Mouse (Mus musculus): ENCODE measurements around the gene Gpr26.

Gpr26 gene

DNA sequence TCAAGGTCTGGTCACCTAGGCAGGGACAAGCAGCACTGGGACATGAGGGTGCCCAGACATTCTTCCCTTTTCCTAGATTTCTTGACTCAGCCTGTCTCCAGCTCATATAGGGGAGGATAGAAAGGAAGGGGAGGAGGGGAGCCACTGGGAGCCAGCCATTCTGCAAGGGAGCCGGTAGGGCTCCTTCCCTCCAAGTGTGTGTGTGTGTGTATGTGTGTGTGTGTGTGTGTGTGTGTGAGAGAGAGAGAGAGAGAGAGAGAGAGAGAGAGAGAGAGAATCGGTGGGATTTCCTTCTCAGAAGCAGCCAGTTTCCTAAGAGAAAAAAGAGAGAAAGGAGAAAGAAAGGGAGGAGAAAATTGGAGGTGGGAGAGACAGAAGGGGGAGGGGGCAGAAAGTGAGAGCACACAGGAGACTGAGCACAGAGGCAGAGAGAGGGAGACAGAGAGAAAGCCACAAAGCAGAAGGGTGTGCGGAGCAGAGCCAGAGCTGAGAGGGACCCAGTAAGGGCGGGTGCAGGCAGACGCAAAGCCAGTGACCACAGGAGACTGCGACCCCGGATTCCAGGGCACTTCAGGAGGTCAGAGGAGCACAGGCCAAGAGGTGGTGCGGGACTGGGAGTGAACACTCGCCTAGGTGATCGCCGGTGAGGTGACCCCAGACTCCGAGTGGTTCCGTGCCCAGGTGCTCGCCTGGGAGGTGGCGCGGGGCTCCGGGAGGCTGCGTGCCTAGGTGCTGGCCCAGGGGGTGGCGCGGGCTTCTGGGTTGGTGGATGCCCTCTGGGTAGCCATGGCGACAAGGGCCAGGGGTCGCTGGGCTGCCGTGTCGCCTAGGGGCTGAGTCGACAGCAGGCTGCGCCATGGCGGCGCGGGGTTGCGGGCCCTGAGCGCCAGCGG, at the start of gene Gpr26:
Gene Gpr26 (plus strand): TSS at position 438 of the 893 bp plus-strand sequence.
- no peak for DNase-seq (ENCODE audit: low spot score)

- no peak for DNase-seq (ENCODE audit: low spot score)
These were observed 48.9 kb upstream of the Gpr26 start for GRCm38 (mm10) chr7:131917384-131917783.

DNA sequence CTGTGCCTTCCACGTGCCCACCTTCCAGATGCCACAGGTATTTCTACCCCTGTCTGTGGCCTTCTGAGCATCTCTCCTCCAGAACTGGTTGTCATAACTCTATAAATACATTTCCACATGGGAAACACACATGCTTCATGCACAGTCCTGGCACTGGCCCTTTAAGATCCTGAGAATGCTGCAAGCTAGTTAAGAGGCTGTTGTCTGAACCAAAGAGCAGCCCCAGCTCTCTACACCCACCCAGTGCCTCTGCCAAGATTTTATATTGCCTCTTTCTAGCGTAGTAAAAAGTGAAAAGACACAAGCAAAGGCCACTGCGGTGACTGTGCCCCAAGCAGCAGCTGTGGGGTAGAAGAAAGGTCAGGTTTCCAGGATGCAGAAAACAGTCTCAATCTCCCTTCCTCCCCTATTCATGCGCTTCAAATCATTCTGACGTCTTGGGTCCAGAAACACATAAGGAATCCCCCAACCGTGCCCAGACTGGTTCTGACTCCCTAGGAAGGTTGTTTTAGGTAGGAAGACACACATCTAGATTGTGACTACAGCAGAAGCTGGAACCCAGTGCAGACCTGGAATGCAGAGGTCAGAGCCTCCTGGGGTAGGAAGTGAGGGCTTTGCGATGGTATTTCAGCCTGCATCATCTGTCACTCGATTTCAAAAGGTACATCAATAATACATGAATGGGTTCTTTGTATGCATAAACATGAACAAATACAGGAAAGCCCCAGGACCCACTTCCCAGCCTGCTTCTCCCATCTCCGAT, 38.8 kb upstream of the Gpr26 start:
- DNase-seq (ENCODE audit: low spot score), result no peak

GRCm38 (mm10) chr7:131937611-131938010, 28.6 kb upstream of the Gpr26 start:
- DNase-seq (ENCODE audit: low spot score), result no peak

DNA sequence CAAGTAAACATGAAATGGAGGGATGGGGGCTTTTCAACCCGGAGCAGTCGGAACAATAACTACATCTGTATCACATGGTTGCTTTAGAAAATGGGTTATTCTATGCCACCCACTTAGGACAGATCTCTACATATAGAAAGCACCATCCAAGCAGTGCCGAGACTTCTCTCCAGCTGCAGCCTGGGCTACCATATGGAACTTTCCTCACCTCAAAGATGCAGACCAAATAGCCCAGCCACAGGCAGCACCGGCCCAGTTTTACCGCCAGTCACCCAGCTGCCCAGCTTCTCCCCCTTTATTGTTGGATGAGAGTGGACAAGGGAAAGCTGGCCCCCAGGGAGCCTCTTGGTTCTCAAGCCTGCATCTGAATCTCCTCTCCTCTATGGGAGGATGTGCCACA, 15.1 kb upstream of the Gpr26 start:
- DNase-seq (ENCODE audit: low spot score), result no peak

DNA sequence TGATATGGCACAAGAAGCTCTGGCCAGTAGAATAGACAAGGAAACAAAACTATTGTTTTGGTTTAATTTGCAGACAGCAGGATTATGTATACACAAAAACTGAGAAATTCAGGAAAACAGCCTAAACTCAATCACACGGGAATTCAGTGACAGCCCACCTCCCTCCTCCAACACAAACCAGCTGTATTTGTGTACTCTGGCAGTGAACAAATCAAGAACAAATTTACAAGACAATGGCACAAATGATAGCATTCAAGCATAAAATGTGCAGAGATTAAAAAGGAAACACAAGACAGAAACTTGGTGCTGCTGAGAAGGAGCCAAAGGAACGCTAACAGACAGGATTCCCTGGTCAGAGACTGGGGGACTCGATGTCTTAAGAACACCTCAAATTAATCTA, 12.9 kb upstream of the Gpr26 start:
- no peak for DNase-seq (ENCODE audit: low spot score)

- DNase-seq (ENCODE audit: low spot score), result no peak
These were observed 7.6 kb upstream of the Gpr26 start for GRCm38 (mm10) chr7:131958705-131959104.

DNA sequence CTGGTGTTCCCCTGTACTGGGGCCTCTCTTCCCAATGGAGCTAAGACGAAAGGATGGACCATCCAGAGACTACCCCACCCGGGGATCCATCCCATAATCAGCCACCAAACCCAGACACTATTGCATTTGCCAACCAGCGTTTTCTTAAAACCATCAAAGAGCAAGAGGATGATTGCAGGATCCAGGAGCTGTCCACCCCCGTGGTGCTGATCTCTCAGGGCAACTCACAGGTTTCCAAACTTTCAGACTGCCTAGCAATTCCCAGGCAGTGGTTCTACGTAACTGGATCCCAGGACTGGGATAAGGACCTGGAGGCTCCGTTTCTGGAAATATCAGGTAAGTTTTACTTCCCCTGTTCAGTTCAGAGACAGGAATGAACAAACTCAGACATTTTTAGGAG, 5.7 kb upstream of the Gpr26 start:
- DNase-seq (ENCODE audit: low spot score), result no peak

DNA sequence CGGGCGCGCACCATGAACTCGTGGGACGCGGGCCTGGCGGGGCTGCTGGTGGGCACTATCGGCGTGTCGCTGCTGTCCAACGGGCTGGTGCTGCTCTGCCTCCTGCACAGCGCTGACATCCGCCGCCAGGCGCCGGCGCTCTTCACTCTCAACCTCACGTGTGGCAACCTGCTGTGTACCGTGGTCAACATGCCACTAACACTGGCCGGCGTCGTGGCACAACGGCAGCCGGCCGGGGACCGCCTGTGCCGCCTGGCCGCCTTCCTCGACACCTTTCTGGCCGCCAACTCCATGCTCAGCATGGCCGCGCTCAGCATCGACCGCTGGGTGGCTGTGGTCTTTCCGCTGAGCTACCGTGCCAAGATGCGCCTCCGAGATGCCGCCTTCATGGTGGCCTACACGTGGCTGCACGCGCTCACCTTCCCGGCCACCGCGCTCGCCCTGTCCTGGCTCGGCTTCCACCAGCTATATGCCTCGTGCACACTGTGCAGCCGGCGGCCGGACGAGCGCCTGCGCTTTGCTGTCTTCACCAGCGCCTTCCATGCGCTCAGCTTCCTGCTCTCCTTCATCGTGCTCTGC, 745 bp downstream of the Gpr26 start:
- no peak for DNase-seq (ENCODE audit: low spot score)

GRCm38 (mm10) chr7:131970255-131970654, 4.0 kb downstream of the Gpr26 start:
- DNase-seq (ENCODE audit: low spot score), result no peak

DNA sequence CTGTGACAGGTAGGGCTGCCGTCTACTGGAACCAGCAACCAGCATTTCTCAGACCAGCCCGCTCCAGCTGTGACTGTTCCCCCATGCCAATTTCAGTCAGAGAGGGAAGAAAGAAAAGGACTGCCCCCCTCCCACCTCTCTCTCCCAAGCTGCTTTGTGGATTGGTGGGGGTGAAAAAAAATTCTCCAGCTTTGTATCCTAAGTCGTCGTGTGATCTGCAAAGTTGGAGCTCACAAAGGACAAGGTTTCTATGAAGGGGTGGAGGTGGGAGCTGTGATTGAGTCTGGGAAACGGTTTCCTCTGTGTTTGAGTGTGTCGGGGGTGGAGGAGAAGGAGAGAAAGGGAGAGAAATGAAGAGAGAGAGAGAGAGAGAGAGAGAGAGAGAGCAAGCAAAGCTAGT, 9.6 kb downstream of the Gpr26 start:
- DNase-seq (ENCODE audit: low spot score), result no peak

DNA sequence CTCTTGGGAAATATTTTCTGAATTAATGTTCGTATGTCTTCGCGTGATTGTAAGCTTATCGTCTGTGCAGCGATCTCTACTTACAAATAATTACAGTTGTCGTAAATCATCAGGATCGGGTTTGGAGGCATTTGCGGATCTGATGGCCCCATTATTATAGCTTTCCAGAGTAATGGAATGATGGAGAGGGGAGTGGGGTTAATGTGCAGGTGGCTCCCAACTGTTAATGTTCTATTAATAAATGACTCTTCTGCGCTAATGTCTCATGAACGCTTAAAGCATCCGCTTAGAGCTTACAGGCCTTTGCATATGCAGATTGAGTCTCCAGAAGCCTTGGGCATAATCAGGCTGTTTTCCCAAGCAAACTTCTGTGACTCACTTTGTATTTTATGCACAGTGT, 12.3 kb downstream of the Gpr26 start:
- no peak for DNase-seq (ENCODE audit: low spot score)

DNA sequence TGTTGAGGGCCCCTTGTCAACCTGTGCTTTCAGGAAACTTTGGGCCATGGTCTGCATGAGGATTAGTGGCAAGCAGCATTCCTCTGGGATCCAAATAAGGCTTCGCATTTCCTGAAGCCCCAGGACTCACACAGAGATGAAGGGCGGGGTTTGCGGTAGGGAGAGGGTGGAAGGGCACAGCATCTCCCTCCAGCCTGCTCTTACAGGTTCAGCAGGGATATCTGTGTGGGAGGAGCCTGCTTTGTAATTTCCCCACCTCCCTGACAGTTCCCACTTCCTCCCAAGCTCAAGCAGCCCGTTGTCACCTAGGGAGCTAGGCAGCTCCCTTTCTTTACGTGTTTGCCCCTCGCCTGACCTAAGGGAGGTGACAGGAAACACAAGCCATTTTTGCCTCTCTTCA, 22.8 kb downstream of the Gpr26 start:
- DNase-seq (ENCODE audit: low spot score), result no peak

DNA sequence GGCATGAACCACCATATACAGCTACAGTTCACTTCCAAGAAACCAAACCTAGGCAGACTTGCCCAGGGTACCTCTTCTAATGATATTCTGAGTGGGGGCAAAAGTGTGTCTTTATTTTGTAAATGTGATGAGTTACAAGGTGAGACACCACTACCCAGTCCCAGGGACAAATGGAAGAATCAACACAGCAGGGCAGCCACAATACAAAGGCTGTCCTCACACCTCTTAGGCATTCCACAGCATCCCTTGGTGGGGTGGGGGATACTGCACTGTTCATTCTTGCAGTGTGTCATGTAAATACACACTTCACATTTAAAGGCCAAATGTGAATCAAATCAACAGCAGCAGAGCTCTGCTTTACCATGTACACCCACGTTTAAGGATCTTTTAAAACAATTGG, 26.0 kb downstream of the Gpr26 start:
- no peak for DNase-seq (ENCODE audit: low spot score)

DNA sequence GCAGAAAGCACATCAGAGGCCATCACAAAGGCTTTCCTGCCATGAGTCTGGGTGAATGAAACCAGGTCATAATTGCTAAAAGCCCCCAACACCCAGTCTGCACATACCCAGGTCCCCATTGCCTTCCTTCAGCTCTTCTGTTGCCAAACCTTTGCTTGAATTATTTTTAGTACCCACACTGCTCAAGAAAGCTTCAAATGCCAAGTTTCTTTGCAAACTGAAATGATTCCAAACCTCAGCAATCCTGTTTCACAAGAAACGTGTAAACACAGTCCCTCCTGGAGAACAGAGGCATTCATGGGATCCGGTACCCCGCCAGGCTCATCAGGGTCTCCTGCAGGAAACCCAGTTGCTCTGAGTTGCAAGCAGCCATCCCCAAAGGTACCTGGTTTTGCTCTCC, 26.6 kb downstream of the Gpr26 start:
- no peak for DNase-seq (ENCODE audit: low spot score)

- peak; percentile 15 for DNase-seq (ENCODE audit: low spot score)
These were observed 39.9 kb downstream of the Gpr26 start for GRCm38 (mm10) chr7:132005996-132006696.

- no peak for DNase-seq (ENCODE audit: low spot score)
These were observed 42.7 kb downstream of the Gpr26 start for GRCm38 (mm10) chr7:132009002-132009401.

GRCm38 (mm10) chr7:132012969-132013679, 46.9 kb downstream of the Gpr26 start:
- no peak for DNase-seq (ENCODE audit: low spot score)

DNA sequence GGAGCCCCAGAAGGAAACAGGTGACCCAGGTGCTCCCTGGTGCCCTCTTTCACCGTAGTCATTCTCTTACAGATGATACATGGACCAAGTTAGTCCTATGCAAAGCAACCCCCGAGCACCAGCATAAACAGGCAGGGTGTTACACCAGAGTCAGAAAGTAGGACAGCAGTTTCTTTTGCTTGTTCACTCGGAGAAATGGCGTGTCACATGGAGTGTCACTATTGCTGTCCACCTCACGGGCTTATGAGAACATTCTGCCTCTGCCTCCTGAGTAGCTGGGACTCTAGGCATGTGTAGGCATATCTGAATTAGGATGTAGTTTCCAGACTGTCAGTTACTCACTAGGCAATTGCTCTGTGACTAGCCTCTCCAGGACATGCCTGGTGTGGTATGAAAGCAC, 47.7 kb downstream of the Gpr26 start:
- DNase-seq (ENCODE audit: low spot score), result no peak

- no peak for DNase-seq (ENCODE audit: low spot score)
These were observed 48.9 kb downstream of the Gpr26 start for GRCm38 (mm10) chr7:132015193-132015592.

- DNase-seq (ENCODE audit: low spot score), result no peak
These were observed 49.7 kb downstream of the Gpr26 start for GRCm38 (mm10) chr7:132015933-132016332.

DNA sequence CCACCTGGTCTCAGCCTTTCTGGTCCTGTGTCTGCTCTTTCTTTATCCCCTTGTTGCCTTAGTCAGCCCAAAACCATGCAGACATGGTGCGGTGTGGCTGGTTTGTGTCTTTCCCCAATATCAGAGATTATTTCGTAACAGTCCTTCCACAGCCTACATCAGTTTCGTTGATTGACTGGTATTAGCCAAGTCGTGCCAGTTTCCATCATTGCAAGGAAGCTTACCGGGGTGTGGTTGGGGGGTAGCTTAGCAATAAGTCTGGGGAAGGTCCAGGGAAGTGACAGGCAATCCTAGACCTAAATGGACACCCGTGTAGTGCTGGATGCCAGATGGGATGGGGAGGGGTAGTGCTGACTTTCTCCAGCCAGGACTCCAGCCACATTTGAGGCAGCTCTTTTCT, 59.3 kb downstream of the Gpr26 start:
- no peak for DNase-seq (ENCODE audit: low spot score)
